Mouse (Mus musculus) gonadal fat pad, adult 2 months (tissue): Measurements from ENCODE around the gene Mcrs1. TPM values are rescaled to one million over a fixed set of nuclear protein-coding genes. Genes with fewer than 3 reads are reported as not detected.
"Not testable (repeated sequence)": the region's sequence is repeated elsewhere in the genome, so short reads cannot be mapped to it uniquely, and the experiment has no call there.

Experiments
- DNase-seq: peaks from one replicate; pipeline ENCODE4 v3.0.0-alpha.2; 2012; ENCODE audit warnings: low read depth
- polyA plus RNA-seq: library from polyadenylated mRNA; depleted of rRNA; stranded (reverse); fragments of >200 nt; gene quantifications from 2 replicates; pipeline ENCODE4 v1.2.3, GENCODE M21; 2012

Mcrs1 gene
- polyA plus RNA-seq, 1 experiment: 80.5 TPM

GRCm38 (mm10) chr15:99251111-99251510, 650 bp downstream of the Mcrs1 start:
- DNase-seq: not testable (repeated sequence)

- no peak for DNase-seq
These were observed 1.8 kb downstream of the Mcrs1 start for GRCm38 (mm10) chr15:99249938-99250337.

- DNase-seq: no peak
These were observed 2.8 kb downstream of the Mcrs1 start for GRCm38 (mm10) chr15:99248972-99249371.

- not testable (repeated sequence) for DNase-seq
These were observed 5.0 kb downstream of the Mcrs1 start for GRCm38 (mm10) chr15:99246736-99247135.

- no peak for DNase-seq
These were observed 9.7 kb downstream of the Mcrs1 start for GRCm38 (mm10) chr15:99242045-99242444.

- DNase-seq: no peak
These were observed 10.5 kb downstream of the Mcrs1 start for GRCm38 (mm10) chr15:99241249-99241648.

GRCm38 (mm10) chr15:99240129-99240528, 11.6 kb downstream of the Mcrs1 start:
- no peak for DNase-seq

- DNase-seq: no peak
These were observed 13.8 kb downstream of the Mcrs1 start for GRCm38 (mm10) chr15:99238006-99238405.

GRCm38 (mm10) chr15:99234326-99235010, 17.3 kb downstream of the Mcrs1 start:
- no peak for DNase-seq

- DNase-seq: no peak
These were observed 18.0 kb downstream of the Mcrs1 start for GRCm38 (mm10) chr15:99233719-99234118.

- no peak for DNase-seq
These were observed 19.8 kb downstream of the Mcrs1 start for GRCm38 (mm10) chr15:99231998-99232397.

- DNase-seq: no peak
These were observed 25.7 kb downstream of the Mcrs1 start for GRCm38 (mm10) chr15:99226090-99226489.

GRCm38 (mm10) chr15:99225081-99225810, 26.5 kb downstream of the Mcrs1 start:
- DNase-seq: no peak

GRCm38 (mm10) chr15:99224208-99224911, 27.4 kb downstream of the Mcrs1 start, which contains the start of gene Kcnh3:
Gene Kcnh3 (plus strand): TSS chr15:99224861.
- no peak for DNase-seq

GRCm38 (mm10) chr15:99223585-99224207, 28.1 kb downstream of the Mcrs1 start:
- no peak for DNase-seq

GRCm38 (mm10) chr15:99222794-99223584, 28.8 kb downstream of the Mcrs1 start:
- no peak for DNase-seq

- DNase-seq: no peak
These were observed 30.3 kb downstream of the Mcrs1 start for GRCm38 (mm10) chr15:99221315-99221952.

GRCm38 (mm10) chr15:99217630-99218029, 34.1 kb downstream of the Mcrs1 start:
- no peak for DNase-seq

GRCm38 (mm10) chr15:99215741-99216463, 35.9 kb downstream of the Mcrs1 start:
- DNase-seq: no peak

- no peak for DNase-seq
These were observed 36.8 kb downstream of the Mcrs1 start for GRCm38 (mm10) chr15:99214941-99215340.
